ENCODE assay signal across 8 mouse cellular contexts in genomic region chr2:92055831-92056236, GRCm38 (mm10). TPM values are rescaled to one million over a fixed set of nuclear protein-coding genes. Genes with fewer than 3 reads are reported as not detected.
A peak's percentile ranks its signal among the peaks of the same experiment; 100 is the strongest.
DNase-seq lines count a peak whose midpoint lies in the region; ATAC-seq and TF ChIP-seq lines count a peak whose summit lies in the region.

No protein-coding gene starts in this region.

- DNase-seq in MEL (ENCODE audit: low read depth, low spot score), result peak; percentile 90
- DNase-seq in cerebellum, adult 18-20 months, result peak; percentile 74 to 76
- DNase-seq in forelimb bud, embryonic 11.5 days (ENCODE audit: low read depth, low spot score), result peak; percentile 72
- DNase-seq in hindbrain, embryonic 14.5 days (ENCODE audit: low spot score), result peak; percentile 69
- peak; percentile 50 to 61 for DNase-seq in layer of hippocampus, postnatal 36 days
- peak; percentile 50 for DNase-seq in lung, postnatal 25 days (ENCODE audit: low spot score)
- DNase-seq in ovary, postnatal 14 days (ENCODE audit: low spot score), result peak; percentile 60
- peak; percentile 47 to 53 for DNase-seq in thymus, postnatal 36 days

- peak in 1 of 2 experiments; percentile 58; a peak in 3 of 4 replicates for TF ChIP-seq POLR2A in MEL (IDR thresholded peaks at IDR 0.05; ENCODE audit: control insufficient read depth in 1 of 2, insufficient read depth in 1 of 2, low read depth in 1 of 2, low read length in 2 of 2, poor library complexity in 1 of 2)

- H3K4me2 ChIP-seq in hindbrain, embryonic 14.5 days (replicated peaks), result peak overlapping the region; percentile 67

- H3K36me3 ChIP-seq in MEL (ENCODE audit: control insufficient read depth in 1 of 2, insufficient read depth in 2 of 2, low read length in 2 of 2), result peaks cover 0 to 20% of the 10 kb centered on the region in 2 experiments; a peak in 2 of 4 replicates
- H3K36me3 ChIP-seq in hindbrain, embryonic 14.5 days (replicated peaks; ENCODE audit: control insufficient read depth, insufficient read depth), result no peaks in the 10 kb centered on the region

- ATAC-seq in hindbrain, embryonic 14.5 days (ENCODE audit: low FRiP score), result peak; percentile 44; the same call in 1 of the 2 replicates

- peaks cover 3 to 23% of the 10 kb centered on the region in 2 experiments; a peak in 3 of 4 replicates for H3K4me1 ChIP-seq in MEL (ENCODE audit: control insufficient read depth in 1 of 2, insufficient read depth in 2 of 2, low read length in 2 of 2)
- H3K4me1 ChIP-seq in hindbrain, embryonic 14.5 days (replicated peaks; ENCODE audit: control insufficient read depth, insufficient read depth, low read length), result peaks cover 15% of the 10 kb centered on the region; the same call in 1 of the 2 replicates

- TF ChIP-seq EP300 in MEL (IDR thresholded peaks at IDR 0.05; ENCODE audit: low read depth in 1 of 2, low read length in 2 of 2), result no peak

- WGBS in hindbrain, embryonic 14.5 days, result 4% methylated on average over 14 of the region's 14 CpGs

- H3K79me2 ChIP-seq in MEL (ENCODE audit: control insufficient read depth, insufficient read depth, low read length, poor library complexity), result peaks cover 5% of the 10 kb centered on the region; the same call in 1 of the 2 replicates

- TF ChIP-seq RAD21 in MEL (IDR thresholded peaks at IDR 0.05; ENCODE audit: low read depth, low read length), result peak; percentile 40

- H3K27ac ChIP-seq in MEL (ENCODE audit: control insufficient read depth, low read depth, low read length), result peak overlapping the region; percentile 100
- H3K27ac ChIP-seq in hindbrain, embryonic 14.5 days, result no peak overlapping the region

- no peaks in the 10 kb centered on the region for H3K9me3 ChIP-seq in MEL (replicated peaks; ENCODE audit: insufficient read depth, low read length)
- H3K9me3 ChIP-seq in hindbrain, embryonic 14.5 days (ENCODE audit: control insufficient read depth, low read length), result no peaks in the 10 kb centered on the region

- no peaks in the 10 kb centered on the region; a peak in 1 of 4 replicates for H3K27me3 ChIP-seq in MEL (ENCODE audit: control insufficient read depth in 1 of 2, insufficient read depth in 2 of 2, low read length in 2 of 2)
- H3K27me3 ChIP-seq in hindbrain, embryonic 14.5 days (ENCODE audit: control insufficient read depth, insufficient read depth, low read length), result peaks cover 33% of the 10 kb centered on the region

- peak overlapping the region; percentile 45 to 62 for H3K4me3 ChIP-seq in MEL (ENCODE audit: control insufficient read depth in 1 of 2, insufficient read depth in 1 of 2, low read depth in 2 of 2, low read length in 2 of 2)
- peak overlapping the region; percentile 29 for H3K4me3 ChIP-seq in hindbrain, embryonic 14.5 days (replicated peaks; ENCODE audit: low read length)

- H3K9ac ChIP-seq in MEL (ENCODE audit: control insufficient read depth, low read depth, low read length, poor library complexity, severe bottlenecking), result peak overlapping the region; percentile 95
- peak overlapping the region; percentile 44 for H3K9ac ChIP-seq in hindbrain, embryonic 14.5 days

- peak; percentile 61 to 71 (median 70) for TF ChIP-seq CTCF in MEL (IDR thresholded peaks at IDR 0.05 in 2 of 3, conservative IDR thresholded peaks at IDR 0.05 in 1 of 3; ENCODE audit: control insufficient read depth in 1 of 3, insufficient read depth in 1 of 3, low read depth in 2 of 3, low read length in 3 of 3, poor library complexity in 1 of 3, severe bottlenecking in 1 of 3)

TF ChIP-seq in MEL, 35 proteins besides CTCF, POLR2A, EP300 and RAD21:
- no peak for TF ChIP-seq TCF12 (IDR thresholded peaks at IDR 0.05; ENCODE audit: low read depth, low read length)
- TF ChIP-seq MAX (IDR thresholded peaks at IDR 0.05; ENCODE audit: low read length), result peak; percentile 49; the same call in 1 of the 2 replicates
- TF ChIP-seq SMC3 (IDR thresholded peaks at IDR 0.05; ENCODE audit: low read depth, low read length), result peak; percentile 44
- TF ChIP-seq CHD1 (IDR thresholded peaks at IDR 0.05; ENCODE audit: low read depth, low read length), result no peak
- no peak for TF ChIP-seq ZKSCAN1 (IDR thresholded peaks at IDR 0.05; ENCODE audit: low read depth, low read length)
- peak; percentile 19; the same call in 1 of the 2 replicates for TF ChIP-seq ZC3H11A (IDR thresholded peaks at IDR 0.05; ENCODE audit: low read depth, low read length)
- TF ChIP-seq MAZ (IDR thresholded peaks at IDR 0.05; ENCODE audit: low read depth, low read length), result 0 out of 2 replicates have a peak, but pooled peaks have one; percentile 2
- TF ChIP-seq USF2 (IDR thresholded peaks at IDR 0.05; ENCODE audit: borderline replicate concordance in 1 of 2, insufficient read depth in 1 of 2, low read depth in 1 of 2, low read length in 2 of 2), result no peak
- TF ChIP-seq MXI1 (IDR thresholded peaks at IDR 0.05; ENCODE audit: low read depth, low read length), result peak; percentile 20

RNA-seq across cellular contexts. Expression of gene Creb3l1, which starts 31.5 kb away (rescaled TPM):
- total RNA-seq in MEL (2012; rRNA removed), result 0.12 and 0.16 TPM in 2 replicates
- 1 to 10 TPM in 1 of 2 experiments, not detected in 1; 9.1 TPM for polyA plus RNA-seq in MEL (2012; ENCODE audit: insufficient read depth in 1 of 2, insufficient read length in 2 of 2, low read depth in 1 of 2, low replicate concordance in 2 of 2, missing spikeins in 1 of 2)
- 3.5 and 3.6 TPM in 2 replicates for polyA plus RNA-seq in hindbrain, embryonic 14.5 days (2014; fragmentation: Nextera tagmentation; extraction: Ambion mirVana)
- total RNA-seq in layer of hippocampus, postnatal 36 days (2021), result 1 to 10 TPM; 3.4 to 4.3 TPM

RNA-seq across cellular contexts. Expression of gene Phf21a, which starts 37.1 kb away (rescaled TPM):
- total RNA-seq in MEL (2012; rRNA removed), result 4.7 and 5.1 TPM in 2 replicates
- polyA plus RNA-seq in MEL (2012; ENCODE audit: insufficient read depth in 1 of 2, insufficient read length in 2 of 2, low read depth in 1 of 2, low replicate concordance in 2 of 2, missing spikeins in 1 of 2), result 100 to 1,000 TPM in 1 of 2 experiments, 10 to 100 TPM in 1; 15.6 to 245 TPM
- 29.6 and 32.2 TPM in 2 replicates for polyA plus RNA-seq in hindbrain, embryonic 14.5 days (2014; fragmentation: Nextera tagmentation; extraction: Ambion mirVana)
- 100 to 1,000 TPM; 136 to 142 TPM for total RNA-seq in layer of hippocampus, postnatal 36 days (2021)

Comparison
In these comparisons a context has a peak if more than half of its experiments do, and no peak if none do; other contexts are left out.
1. RNA of gene Phf21a, which starts 37.1 kb away (total RNA-seq): 136 to 142 TPM in layer of hippocampus, postnatal 36 days; 4.7 to 5.1 TPM in MEL; every median in the first group is over 10 times any median in the second.
2. Peak in every context shown above with its lines, with median percentiles within 50 percentile points of each other: DNase-seq.